Comparison of ENCODE assay signal across 8 mouse cellular contexts in the genomic region with DNA sequence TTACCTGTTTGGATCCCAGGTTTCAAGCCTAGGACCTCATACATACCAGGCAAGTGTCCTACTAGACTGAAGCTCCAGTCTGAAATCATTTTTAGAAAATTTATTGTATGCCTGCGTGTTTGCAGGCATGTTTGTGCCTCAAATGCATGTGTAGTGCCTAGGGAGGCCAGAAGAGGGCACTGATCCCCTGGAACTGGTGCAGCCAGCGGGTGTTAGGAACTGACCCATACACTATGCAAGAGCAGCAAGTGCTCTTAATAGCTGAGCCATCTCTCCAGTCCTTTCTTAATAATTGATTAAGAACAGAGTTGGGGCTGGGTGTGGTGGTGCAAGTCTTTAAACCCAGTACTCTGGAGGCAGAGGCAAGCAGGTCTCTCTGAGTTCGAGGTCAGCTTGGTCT. TPM values are rescaled to one million over a fixed set of nuclear protein-coding genes. Genes with fewer than 3 reads are reported as not detected.
A peak's percentile ranks its signal among the peaks of the same experiment; 100 is the strongest.
DNase-seq lines count a peak whose midpoint lies in the region; ATAC-seq lines count a peak whose summit lies in the region.

No protein-coding gene starts in this region.

- no peak overlapping the region for H3K27ac ChIP-seq in forebrain, embryonic 11.5 days (ENCODE audit: low read depth, low read length)
- no peak overlapping the region for H3K27ac ChIP-seq in forebrain, embryonic 13.5 days

- H3K27me3 ChIP-seq in forebrain, embryonic 11.5 days (ENCODE audit: control insufficient read depth, insufficient read depth, low read length): no peaks in the 10 kb centered on the region
- H3K27me3 ChIP-seq in forebrain, embryonic 13.5 days: no peaks in the 10 kb centered on the region

- no peak overlapping the region for H3K4me3 ChIP-seq in forebrain, embryonic 11.5 days (ENCODE audit: low read depth, low read length)
- H3K4me3 ChIP-seq in forebrain, embryonic 13.5 days: no peak overlapping the region

- no peak overlapping the region for H3K9ac ChIP-seq in forebrain, embryonic 11.5 days (ENCODE audit: low read length)
- H3K9ac ChIP-seq in forebrain, embryonic 13.5 days: no peak overlapping the region

- peak; percentile 62 for DNase-seq in forebrain, embryonic 11.5 days (ENCODE audit: low spot score)
- DNase-seq in right cerebral cortex, postnatal 14 days: peak; percentile 22
- DNase-seq in right cerebral cortex, adult 2 months (ENCODE audit: low spot score in 2 of 2): no peak
- DNase-seq in cerebellum, postnatal 10 days: peak; percentile 44 to 49
- peak; percentile 83 for DNase-seq in kidney, adult 9 months

- ATAC-seq in forebrain, embryonic 11.5 days (replicated peaks; ENCODE audit: low FRiP score): no peak
- no peak for ATAC-seq in forebrain, embryonic 13.5 days
- peak; percentile 44; the same call in 1 of the 2 replicates for ATAC-seq in monocyte, adult 5-6 weeks (replicated peaks; ENCODE audit: insufficient number of reproducible peaks, low FRiP score, low TSS enrichment, poor library complexity, severe bottlenecking)
- no peak for ATAC-seq in megakaryocyte-erythroid progenitor cell, adult 5-6 weeks (replicated peaks; ENCODE audit: low FRiP score, low TSS enrichment, poor library complexity, severe bottlenecking)

- H3K36me3 ChIP-seq in forebrain, embryonic 11.5 days (ENCODE audit: control insufficient read depth, insufficient read depth, low read length): no peaks in the 10 kb centered on the region
- H3K36me3 ChIP-seq in forebrain, embryonic 13.5 days (ENCODE audit: poor library complexity, severe bottlenecking): peaks cover 5% of the 10 kb centered on the region; the same call in 1 of the 2 replicates

- no peak overlapping the region for H3K4me2 ChIP-seq in forebrain, embryonic 11.5 days (ENCODE audit: low read depth, low read length, severe bottlenecking)
- no peak overlapping the region for H3K4me2 ChIP-seq in forebrain, embryonic 13.5 days

- peaks cover 5% of the 10 kb centered on the region; the same call in 1 of the 2 replicates for H3K4me1 ChIP-seq in forebrain, embryonic 11.5 days (replicated peaks; ENCODE audit: control insufficient read depth, insufficient read depth, low read length)
- peaks cover 13% of the 10 kb centered on the region; the same call in 1 of the 2 replicates for H3K4me1 ChIP-seq in forebrain, embryonic 13.5 days

- 57% methylated on average over 3 of the region's 3 CpGs for WGBS in forebrain, embryonic 11.5 days
- WGBS in forebrain, embryonic 13.5 days: 58% methylated on average over 3 of the region's 3 CpGs

- no peaks in the 10 kb centered on the region for H3K9me3 ChIP-seq in forebrain, embryonic 11.5 days (ENCODE audit: control insufficient read depth, low read length)
- H3K9me3 ChIP-seq in forebrain, embryonic 13.5 days (replicated peaks): no peaks in the 10 kb centered on the region

RNA-seq across cellular contexts. Expression of gene Ptgr2, which starts 3.4 kb away (rescaled TPM):
- 13.8 and 14.3 TPM in 2 replicates for polyA plus RNA-seq in forebrain, embryonic 11.5 days (2014; fragmentation: Nextera tagmentation; extraction: Ambion mirVana)
- polyA plus RNA-seq in forebrain, embryonic 13.5 days (2015; fragmentation: Nextera tagmentation; extraction: Ambion mirVana): 13.3 and 16.7 TPM in 2 replicates
- total RNA-seq in monocyte, adult 5-6 weeks (2017): 50.7 to 64.4 TPM (median 56.7 TPM) in 3 replicates
- 35.1 and 43.9 TPM in 2 replicates for total RNA-seq in megakaryocyte-erythroid progenitor cell, adult 5-6 weeks (2014; fragmentation: Nextera tagmentation)
- total RNA-seq in megakaryocyte-erythroid progenitor cell, adult 5-6 weeks (2017): 72.3 and 96.3 TPM in 2 replicates

RNA-seq across cellular contexts. Expression of gene Zfp410, which starts 28.2 kb away (rescaled TPM):
- 121 and 129 TPM in 2 replicates for polyA plus RNA-seq in forebrain, embryonic 11.5 days (2014; fragmentation: Nextera tagmentation; extraction: Ambion mirVana)
- 109 and 120 TPM in 2 replicates for polyA plus RNA-seq in forebrain, embryonic 13.5 days (2015; fragmentation: Nextera tagmentation; extraction: Ambion mirVana)
- total RNA-seq in monocyte, adult 5-6 weeks (2017): 37.1 to 48.0 TPM (median 46.0 TPM) in 3 replicates
- 73.5 and 91.4 TPM in 2 replicates for total RNA-seq in megakaryocyte-erythroid progenitor cell, adult 5-6 weeks (2014; fragmentation: Nextera tagmentation)
- total RNA-seq in megakaryocyte-erythroid progenitor cell, adult 5-6 weeks (2017): 61.7 and 63.0 TPM in 2 replicates

Comparison
In these comparisons a context has a peak if more than half of its experiments do, and no peak if none do; other contexts are left out.
1. DNase-seq: peak in forebrain, embryonic 11.5 days (single experiment), right cerebral cortex, postnatal 14 days (single experiment), cerebellum, postnatal 10 days (2 of 2) and kidney, adult 9 months (single experiment); none in right cerebral cortex, adult 2 months (0 of 2).